Mouse (Mus musculus) CD4-positive, CD25-positive, alpha-beta regulatory T cell, adult 9 weeks (primary cell): Measurements from ENCODE around the gene Herc2. TPM values are rescaled to one million over a fixed set of nuclear protein-coding genes. Genes with fewer than 3 reads are reported as not detected.

Experiments used
- polyA plus RNA-seq: library from polyadenylated mRNA; unstranded; fragments of 100-300 nt; shearing (Covaris generic); gene quantifications from one replicate; pipeline ENCODE4 v1.2.1, GENCODE M21; 2017

Gene Herc2
- polyA plus RNA-seq: 24.1 TPM

GRCm38 (mm10) chr7:56049831-56050321, at the start of gene Herc2:
Gene Herc2, plus strand, starts transcription at chr7:56050196.

GRCm38 (mm10) chr7:56019930-56020253, 30.1 kb upstream of the Herc2 start, which contains the start of gene Nipa1:
Gene Nipa1, minus strand, starts transcription at chr7:56019954.

DNA sequence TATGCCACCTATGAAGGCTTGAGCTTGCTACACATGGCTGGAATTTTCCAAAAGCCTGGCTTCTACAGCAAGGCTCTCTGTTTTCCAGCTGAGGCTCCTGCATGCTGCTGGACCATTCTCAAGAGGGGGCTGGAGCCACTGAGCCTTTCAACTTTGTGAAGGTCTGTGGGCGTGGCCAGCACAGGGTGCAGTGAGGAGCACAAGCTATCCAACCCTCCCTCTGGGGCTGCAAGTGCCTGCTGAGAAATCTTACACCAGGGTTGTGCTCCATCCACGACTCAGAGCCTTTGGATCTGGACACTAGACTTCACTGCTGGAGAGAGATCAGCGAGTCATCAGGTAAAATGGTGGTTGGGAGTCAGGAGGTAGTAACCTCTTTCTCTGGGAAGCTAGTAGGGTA, 189.5 kb downstream of the Herc2 start, which contains the start of gene Oca2:
Oca2 (plus strand) TSS at position 218 of the 400 bp plus-strand sequence.

Other genes starting within 250 kb of the Herc2 start
- gene Cyfip1, start 208.5 kb upstream of the Herc2 start, polyA plus RNA-seq: 91.1 TPM
- 23.6 TPM for gene Nipa2, start 87.7 kb upstream of the Herc2 start, polyA plus RNA-seq
- gene Nipa1, start 30.2 kb upstream of the Herc2 start, polyA plus RNA-seq: 0.10 TPM
- gene Oca2, start 189.6 kb downstream of the Herc2 start, polyA plus RNA-seq: not detected